Mouse (Mus musculus): ENCODE data around the gene Sestd1.

- TF ChIP-seq CTCF (conservative IDR thresholded peaks at IDR 0.05; ENCODE audit: insufficient read depth, insufficient read length, low read depth, low read length) (no peak), POLR2A (IDR thresholded peaks at IDR 0.05; ENCODE audit: low read depth, low read length) (no peak)
Observed at GRCm38 (mm10) chr2:77323739-77324138, 43.3 kb upstream of the Sestd1 start.
